Mouse (Mus musculus): ENCODE measurements at regions not wholly inside any gene's neighbourhood (a gene's known extent, or its start where the extent isn't known, plus 50 kb on each side); places are given as distances from the start of the nearest gene placed in this dataset.

GRCm38 (mm10) chr1:120708511-120708910 lies 106.3 kb downstream of the En1 start:
- H3K9me3 ChIP-seq (ENCODE audit: low read length) = no peaks in the 10 kb centered on the region
- H3K9ac ChIP-seq = no peak overlapping the region
- peak; percentile 67 for ATAC-seq
- H3K4me1 ChIP-seq (ENCODE audit: insufficient read depth) = no peaks in the 10 kb centered on the region
- no peaks in the 10 kb centered on the region for H3K27me3 ChIP-seq (ENCODE audit: insufficient read depth, low read length)
- WGBS = 56% methylated on average over 5 of the region's 5 CpGs
- no peak overlapping the region for H3K27ac ChIP-seq (ENCODE audit: low read depth, low read length)
- H3K4me2 ChIP-seq (ENCODE audit: low read depth) = no peak overlapping the region
- no peak for TF ChIP-seq CTCF (IDR thresholded peaks at IDR 0.05; ENCODE audit: low read depth)
- H3K36me3 ChIP-seq (ENCODE audit: insufficient read depth) = no peaks in the 10 kb centered on the region
- no peak overlapping the region for H3K4me3 ChIP-seq (ENCODE audit: low read depth, low read length)
- peak; percentile 24 for DNase-seq

DNA sequence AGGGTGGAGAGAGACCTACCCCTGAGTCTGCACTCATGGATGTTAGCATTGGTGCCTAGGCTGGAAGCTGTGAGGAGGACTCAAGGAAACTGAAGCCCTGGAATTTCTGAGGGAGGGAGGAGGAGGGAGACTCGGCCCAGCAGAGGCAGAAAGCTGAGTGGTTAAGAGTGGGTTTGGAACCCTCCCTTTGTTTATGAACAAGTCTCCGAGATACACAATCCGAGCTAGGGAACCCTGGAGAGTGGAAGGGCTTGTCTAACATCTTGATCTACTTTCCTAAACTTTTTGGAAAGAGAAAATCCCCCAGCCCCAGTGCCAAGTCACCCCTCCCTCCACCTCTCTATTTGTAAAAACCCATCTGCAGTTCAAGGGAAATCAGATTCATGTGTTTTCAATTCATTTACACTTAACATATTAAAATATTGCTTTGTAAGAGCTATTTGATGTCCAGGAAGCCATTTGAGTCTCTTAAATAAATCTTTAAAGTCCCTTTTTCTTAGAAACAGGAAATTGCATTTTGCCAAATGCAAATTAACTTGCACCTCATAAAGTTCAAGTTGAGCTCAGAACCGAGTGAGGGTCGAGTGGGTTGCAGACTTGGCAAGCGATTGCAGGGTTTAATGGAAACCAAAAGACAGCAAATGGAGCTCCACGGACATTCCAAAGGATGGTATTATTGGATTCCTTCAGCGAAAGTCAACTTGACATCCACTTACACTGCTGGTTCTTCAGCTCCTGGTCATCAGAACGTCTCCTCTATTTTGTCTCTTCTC lies 113.1 kb downstream of the En1 start:
- Histone ChIP-seq H3K27ac (ENCODE audit: low read depth, low read length) (no peak overlapping the region), H3K4me1 (ENCODE audit: insufficient read depth) (no peaks in the 10 kb centered on the region), H3K9ac (no peak overlapping the region), H3K36me3 (ENCODE audit: insufficient read depth) (no peaks in the 10 kb centered on the region), H3K27me3 (ENCODE audit: insufficient read depth, low read length) (no peaks in the 10 kb centered on the region), H3K9me3 (ENCODE audit: low read length) (no peaks in the 10 kb centered on the region), H3K4me3 (ENCODE audit: low read depth, low read length) (no peak overlapping the region), H3K4me2 (ENCODE audit: low read depth) (no peak overlapping the region)
- ATAC-seq (no peak), DNase-seq (no peak)
- no peak for TF ChIP-seq CTCF (IDR thresholded peaks at IDR 0.05; ENCODE audit: low read depth)
- WGBS = 79% methylated on average over 9 of the region's 9 CpGs

- Histone ChIP-seq H3K9me3 (ENCODE audit: low read length) (no peaks in the 10 kb centered on the region), H3K27me3 (ENCODE audit: insufficient read depth, low read length) (no peaks in the 10 kb centered on the region), H3K36me3 (ENCODE audit: insufficient read depth) (no peaks in the 10 kb centered on the region), H3K4me3 (ENCODE audit: low read depth, low read length) (no peak overlapping the region), H3K4me2 (ENCODE audit: low read depth) (no peak overlapping the region), H3K4me1 (ENCODE audit: insufficient read depth) (no peaks in the 10 kb centered on the region), H3K27ac (ENCODE audit: low read depth, low read length) (no peak overlapping the region), H3K9ac (no peak overlapping the region)
- ATAC-seq (no peak), DNase-seq (no peak)
- 89% methylated on average over 7 of the region's 7 CpGs for WGBS
- TF ChIP-seq CTCF (IDR thresholded peaks at IDR 0.05; ENCODE audit: low read depth) = no peak
Measured at GRCm38 (mm10) chr1:120726777-120727176, 124.6 kb downstream of the En1 start.

DNA sequence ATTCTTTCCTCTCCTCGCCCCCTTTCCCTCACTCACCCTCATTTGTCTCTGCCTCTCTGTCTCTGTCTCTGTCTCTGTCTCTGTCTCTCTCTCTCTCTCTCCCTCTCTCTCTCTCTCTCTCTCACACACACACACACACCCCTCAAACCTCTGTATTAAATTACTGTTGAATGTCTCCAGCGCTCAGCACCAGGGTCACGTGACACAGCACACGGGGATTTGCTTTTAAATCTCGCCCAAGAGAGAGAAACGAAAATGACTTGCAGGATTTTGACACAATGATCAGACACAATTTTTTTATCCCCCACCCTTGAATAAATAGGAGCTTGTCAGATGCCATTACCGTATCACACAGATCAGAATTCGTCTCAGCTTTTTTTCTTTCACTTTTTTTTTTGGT lies 125.2 kb downstream of the En1 start:
- Histone ChIP-seq H3K4me2 (ENCODE audit: low read depth) (no peak overlapping the region), H3K4me3 (ENCODE audit: low read depth, low read length) (no peak overlapping the region), H3K36me3 (ENCODE audit: insufficient read depth) (no peaks in the 10 kb centered on the region), H3K27ac (ENCODE audit: low read depth, low read length) (no peak overlapping the region), H3K9me3 (ENCODE audit: low read length) (no peaks in the 10 kb centered on the region), H3K9ac (no peak overlapping the region), H3K27me3 (ENCODE audit: insufficient read depth, low read length) (no peaks in the 10 kb centered on the region), H3K4me1 (ENCODE audit: insufficient read depth) (no peaks in the 10 kb centered on the region)
- TF ChIP-seq CTCF (IDR thresholded peaks at IDR 0.05; ENCODE audit: low read depth) = no peak
- DNase-seq = no peak
- no peak; the same call in 1 of the 2 replicates for ATAC-seq
- 77% methylated on average over 8 of the region's 8 CpGs for WGBS

GRCm38 (mm10) chr1:120732003-120732402 lies 129.8 kb downstream of the En1 start:
- Histone ChIP-seq H3K27ac (ENCODE audit: low read depth, low read length) (no peak overlapping the region), H3K9ac (no peak overlapping the region), H3K4me1 (ENCODE audit: insufficient read depth) (no peaks in the 10 kb centered on the region), H3K9me3 (ENCODE audit: low read length) (no peaks in the 10 kb centered on the region), H3K36me3 (ENCODE audit: insufficient read depth) (no peaks in the 10 kb centered on the region), H3K4me2 (ENCODE audit: low read depth) (no peak overlapping the region), H3K4me3 (ENCODE audit: low read depth, low read length) (no peak overlapping the region), H3K27me3 (ENCODE audit: insufficient read depth, low read length) (no peaks in the 10 kb centered on the region)
- DNase-seq (no peak), ATAC-seq (no peak)
- TF ChIP-seq CTCF (IDR thresholded peaks at IDR 0.05; ENCODE audit: low read depth) = no peak
- WGBS = 53% methylated on average over 1 of the region's 1 CpGs

GRCm38 (mm10) chr1:120733683-120734082 lies 131.5 kb downstream of the En1 start:
- DNase-seq (no peak), ATAC-seq (peak; percentile 66)
- Histone ChIP-seq H3K4me1 (ENCODE audit: insufficient read depth) (no peaks in the 10 kb centered on the region), H3K4me2 (ENCODE audit: low read depth) (no peak overlapping the region), H3K4me3 (ENCODE audit: low read depth, low read length) (no peak overlapping the region), H3K36me3 (ENCODE audit: insufficient read depth) (no peaks in the 10 kb centered on the region), H3K27ac (ENCODE audit: low read depth, low read length) (no peak overlapping the region), H3K9me3 (ENCODE audit: low read length) (no peaks in the 10 kb centered on the region), H3K9ac (no peak overlapping the region), H3K27me3 (ENCODE audit: insufficient read depth, low read length) (no peaks in the 10 kb centered on the region)
- 64% methylated on average over 5 of the region's 5 CpGs for WGBS
- no peak for TF ChIP-seq CTCF (IDR thresholded peaks at IDR 0.05; ENCODE audit: low read depth)

DNA sequence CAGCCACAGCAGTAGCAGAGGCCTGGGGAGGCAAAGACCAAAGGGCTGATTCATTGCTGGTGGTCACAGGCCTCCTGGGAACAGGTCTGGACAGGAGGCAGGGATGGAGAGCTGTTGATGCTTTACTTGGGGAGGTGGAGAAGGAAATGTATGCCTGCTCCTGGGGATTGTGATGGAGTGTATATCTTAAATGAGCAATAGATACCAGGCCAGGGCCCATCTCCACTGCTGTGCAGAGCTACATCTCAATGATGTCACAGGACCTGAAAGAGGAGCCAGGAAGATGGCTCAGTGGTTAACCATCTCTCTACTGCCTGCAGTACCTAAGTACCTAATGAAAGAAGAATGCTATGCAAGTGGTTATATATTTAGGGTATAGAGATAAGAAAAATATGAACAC lies 132.6 kb downstream of the En1 start:
- TF ChIP-seq CTCF (IDR thresholded peaks at IDR 0.05; ENCODE audit: low read depth) = no peak
- Histone ChIP-seq H3K4me2 (ENCODE audit: low read depth) (no peak overlapping the region), H3K27me3 (ENCODE audit: insufficient read depth, low read length) (no peaks in the 10 kb centered on the region), H3K27ac (ENCODE audit: low read depth, low read length) (no peak overlapping the region), H3K36me3 (ENCODE audit: insufficient read depth) (no peaks in the 10 kb centered on the region), H3K9ac (no peak overlapping the region), H3K9me3 (ENCODE audit: low read length) (no peaks in the 10 kb centered on the region), H3K4me3 (ENCODE audit: low read depth, low read length) (no peak overlapping the region), H3K4me1 (ENCODE audit: insufficient read depth) (no peaks in the 10 kb centered on the region)
- DNase-seq (no peak), ATAC-seq (no peak)
